Mouse (Mus musculus): ENCODE measurements around the gene Cadm3. TPM values are rescaled to one million over a fixed set of nuclear protein-coding genes. Genes with fewer than 3 reads are reported as not detected.

Cadm3 gene
- total RNA-seq, 1 experiment = 0.85 TPM

DNA sequence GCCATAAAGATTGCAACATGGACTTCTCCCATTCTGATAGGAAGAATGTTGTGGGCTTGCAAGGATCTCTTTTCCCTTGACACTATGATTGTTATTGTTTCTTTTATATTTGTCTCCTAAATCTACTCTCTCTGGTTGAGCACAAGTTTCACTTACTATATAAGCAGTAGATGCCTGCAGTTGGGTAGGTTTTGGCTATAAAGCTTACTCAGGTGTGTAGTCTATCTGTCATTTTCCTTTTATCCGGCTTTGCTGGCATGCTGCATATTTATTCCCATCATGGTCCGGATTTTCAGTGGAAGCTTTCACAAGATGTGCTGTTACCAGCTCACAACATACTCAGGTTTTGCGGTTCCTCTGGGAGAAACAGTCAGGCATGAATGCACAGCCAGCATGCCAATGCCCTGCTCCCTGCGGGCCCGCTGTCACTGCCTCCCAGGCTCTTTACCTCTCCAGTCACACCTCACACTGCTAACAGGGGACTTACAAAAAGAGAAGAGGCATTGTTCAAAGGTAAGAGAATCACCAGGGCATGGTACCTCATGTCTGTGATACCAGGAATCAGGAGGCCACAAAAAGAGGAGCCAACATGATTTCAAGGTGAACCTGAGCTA lies 37.3 kb upstream of the Cadm3 start:
- in situ Hi-C loops (cut with MboI; ENCODE audit: low sequenced_read_pairs in 2 of 2, unreplicated experiment in 2 of 2) = no loop called here
- Histone ChIP-seq H3K36me3 (ENCODE audit: control insufficient read depth, insufficient read depth, low read length, poor library complexity, severe bottlenecking) (no peaks in the 10 kb centered on the region), H3K27ac (ENCODE audit: insufficient read depth, low read depth, low read length, poor library complexity, severe bottlenecking) (no peak overlapping the region), H3K4me3 (ENCODE audit: insufficient read depth in 1 of 2, low read depth in 1 of 2, low read length in 2 of 2, poor library complexity in 1 of 2, severe bottlenecking in 1 of 2) (no peak overlapping the region), H3K4me1 (ENCODE audit: control insufficient read depth in 2 of 2, insufficient read depth in 2 of 2, low read length in 2 of 2, poor library complexity in 1 of 2) (no peaks in the 10 kb centered on the region; a peak in 1 of 4 replicates), H3K9me3 (ENCODE audit: control insufficient read depth, insufficient read depth, low read depth, low read length) (no peaks in the 10 kb centered on the region), H3K9ac (ENCODE audit: insufficient read depth, low read depth, low read length, poor library complexity, severe bottlenecking) (no peak overlapping the region)
- TF ChIP-seq HCFC1 (IDR thresholded peaks at IDR 0.05; ENCODE audit: borderline replicate concordance, insufficient read depth, low read length) = no peak
- no peak for TF ChIP-seq CHD2 (IDR thresholded peaks at IDR 0.05; ENCODE audit: low read depth, low read length)
- TF ChIP-seq ZC3H11A (IDR thresholded peaks at IDR 0.05; ENCODE audit: borderline replicate concordance, low read depth, low read length) = no peak
- no peak for TF ChIP-seq MAFK (IDR thresholded peaks at IDR 0.05; ENCODE audit: insufficient read depth, low read depth, low read length)
- TF ChIP-seq ZNF384 (IDR thresholded peaks at IDR 0.05; ENCODE audit: low read depth, low read length) = no peak
- no peak for DNase-seq (ENCODE audit: low read depth, low spot score)

DNA sequence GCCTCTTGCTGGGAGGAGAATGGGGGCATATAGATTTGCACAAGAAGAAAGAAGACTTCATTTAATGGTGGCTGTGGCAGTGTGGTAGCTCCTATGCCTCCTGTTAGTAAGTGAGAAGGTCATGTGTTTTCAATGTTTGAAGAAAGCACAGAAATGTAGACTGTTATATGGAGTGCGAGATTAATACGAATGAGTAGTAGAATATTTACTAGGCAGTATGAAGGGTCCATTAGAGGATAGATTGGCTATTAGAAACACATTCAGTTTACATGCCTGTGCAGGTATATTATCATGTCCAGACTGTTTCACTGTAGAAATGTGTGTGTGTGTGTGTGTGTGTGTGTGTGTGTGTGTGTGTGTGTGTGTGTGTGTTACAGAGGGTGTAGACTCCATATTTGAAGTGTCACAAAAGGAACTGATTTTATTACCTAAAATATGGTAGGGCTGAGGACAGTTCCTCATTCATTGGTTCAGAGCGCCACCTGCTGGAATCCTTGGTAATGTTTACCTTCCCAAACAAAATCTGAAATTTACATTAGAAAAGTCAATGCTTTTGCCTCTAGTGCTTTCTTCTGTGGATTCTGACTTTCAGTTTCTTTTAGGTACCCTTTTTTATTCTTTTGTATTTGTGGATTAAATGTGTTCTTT lies 31.0 kb upstream of the Cadm3 start:
- H3K36me3 ChIP-seq (ENCODE audit: control insufficient read depth, insufficient read depth, low read length, poor library complexity, severe bottlenecking) = no peaks in the 10 kb centered on the region
- in situ Hi-C loops (cut with MboI; ENCODE audit: low sequenced_read_pairs in 2 of 2, unreplicated experiment in 2 of 2) = loop anchor here (25.0 kb wide), 2 partner anchors 761 to 986 kb away; partner anchors contain the start of gene Dusp23 (in 1 of the 2)
- H3K27ac ChIP-seq (ENCODE audit: insufficient read depth, low read depth, low read length, poor library complexity, severe bottlenecking) = no peak overlapping the region
- no peaks in the 10 kb centered on the region; a peak in 1 of 4 replicates for H3K4me1 ChIP-seq (ENCODE audit: control insufficient read depth in 2 of 2, insufficient read depth in 2 of 2, low read length in 2 of 2, poor library complexity in 1 of 2)
- no peak overlapping the region for H3K9ac ChIP-seq (ENCODE audit: insufficient read depth, low read depth, low read length, poor library complexity, severe bottlenecking)
- no peak overlapping the region for H3K4me3 ChIP-seq (ENCODE audit: insufficient read depth in 1 of 2, low read depth in 1 of 2, low read length in 2 of 2, poor library complexity in 1 of 2, severe bottlenecking in 1 of 2)
- TF ChIP-seq ZC3H11A (IDR thresholded peaks at IDR 0.05; ENCODE audit: borderline replicate concordance, low read depth, low read length) (peak; percentile 49; the same call in 1 of the 2 replicates), CHD2 (IDR thresholded peaks at IDR 0.05; ENCODE audit: low read depth, low read length) (no peak), MAFK (IDR thresholded peaks at IDR 0.05; ENCODE audit: insufficient read depth, low read depth, low read length) (no peak)
- DNase-seq (ENCODE audit: low read depth, low spot score) = peak; percentile 44
- H3K9me3 ChIP-seq (ENCODE audit: control insufficient read depth, insufficient read depth, low read depth, low read length) = no peaks in the 10 kb centered on the region

DNA sequence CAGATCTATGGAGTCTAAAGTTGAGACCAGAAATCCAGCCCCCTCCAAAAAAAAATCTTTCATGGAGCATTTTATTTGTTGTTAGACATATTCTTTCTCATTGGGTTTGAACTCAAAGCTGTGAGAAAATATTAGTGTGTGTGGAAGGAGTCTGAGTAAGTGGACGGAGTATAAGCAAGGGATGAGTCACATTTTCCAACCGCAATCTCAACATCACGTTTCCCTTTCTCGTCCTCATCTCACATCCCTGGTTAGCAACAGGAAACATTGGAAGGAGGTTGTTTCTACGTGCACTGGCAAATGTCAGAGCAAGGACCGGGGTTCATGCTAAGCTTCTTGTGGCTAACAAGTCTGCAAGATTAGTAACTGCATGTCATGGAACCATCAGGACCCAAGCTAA lies 24.3 kb upstream of the Cadm3 start:
- TF ChIP-seq MAFK (IDR thresholded peaks at IDR 0.05; ENCODE audit: insufficient read depth, low read depth, low read length) (no peak), HCFC1 (IDR thresholded peaks at IDR 0.05; ENCODE audit: borderline replicate concordance, insufficient read depth, low read length) (no peak), CHD2 (IDR thresholded peaks at IDR 0.05; ENCODE audit: low read depth, low read length) (no peak), ZNF384 (IDR thresholded peaks at IDR 0.05; ENCODE audit: low read depth, low read length) (no peak), ZC3H11A (IDR thresholded peaks at IDR 0.05; ENCODE audit: borderline replicate concordance, low read depth, low read length) (no peak)
- in situ Hi-C loops (cut with MboI; ENCODE audit: low sequenced_read_pairs in 2 of 2, unreplicated experiment in 2 of 2) = loop anchor here (5.0 to 25.0 kb wide), 3 partner anchors 69 to 979 kb away; partner anchors contain the start of gene Dusp23 (in 1 of the 2)

GRCm38 (mm10) chr1:173389901-173390401 lies 22.5 kb upstream of the Cadm3 start:
- Histone ChIP-seq H3K9ac (ENCODE audit: insufficient read depth, low read depth, low read length, poor library complexity, severe bottlenecking) (no peak overlapping the region), H3K4me3 (ENCODE audit: insufficient read depth in 1 of 2, low read depth in 1 of 2, low read length in 2 of 2, poor library complexity in 1 of 2, severe bottlenecking in 1 of 2) (peak overlapping the region in 1 of 2 experiments; percentile 14; a peak in 1 of 4 replicates), H3K36me3 (ENCODE audit: control insufficient read depth, insufficient read depth, low read length, poor library complexity, severe bottlenecking) (no peaks in the 10 kb centered on the region), H3K27ac (ENCODE audit: insufficient read depth, low read depth, low read length, poor library complexity, severe bottlenecking) (no peak overlapping the region), H3K9me3 (ENCODE audit: control insufficient read depth, insufficient read depth, low read depth, low read length) (no peaks in the 10 kb centered on the region), H3K4me1 (ENCODE audit: control insufficient read depth in 2 of 2, insufficient read depth in 2 of 2, low read length in 2 of 2, poor library complexity in 1 of 2) (peaks cover 0 to 3% of the 10 kb centered on the region in 2 experiments; a peak in 1 of 4 replicates)
- 0 out of 2 replicates have a peak, but pooled peaks have one; percentile 16 for TF ChIP-seq MAFK (IDR thresholded peaks at IDR 0.05; ENCODE audit: insufficient read depth, low read depth, low read length)
- TF ChIP-seq CHD2 (IDR thresholded peaks at IDR 0.05; ENCODE audit: low read depth, low read length) = no peak
- DNase-seq (ENCODE audit: low read depth, low spot score) = peak; percentile 47
- in situ Hi-C loops (cut with MboI; ENCODE audit: low sequenced_read_pairs in 2 of 2, unreplicated experiment in 2 of 2) = loop anchor here (5.0 to 25.0 kb wide), 4 partner anchors 65 to 978 kb away; partner anchors contain the start of gene Dusp23 (in 1 of the 2)

More for the DNA sequence above, 24.3 kb upstream of the Cadm3 start:
- no peak for DNase-seq (ENCODE audit: low read depth, low spot score)
- H3K36me3 ChIP-seq (ENCODE audit: control insufficient read depth, insufficient read depth, low read length, poor library complexity, severe bottlenecking) = no peaks in the 10 kb centered on the region
- peaks cover 0 to 3% of the 10 kb centered on the region in 2 experiments; a peak in 1 of 4 replicates for H3K4me1 ChIP-seq (ENCODE audit: control insufficient read depth in 2 of 2, insufficient read depth in 2 of 2, low read length in 2 of 2, poor library complexity in 1 of 2)
- no peak overlapping the region for H3K27ac ChIP-seq (ENCODE audit: insufficient read depth, low read depth, low read length, poor library complexity, severe bottlenecking)
- H3K4me3 ChIP-seq (ENCODE audit: insufficient read depth in 1 of 2, low read depth in 1 of 2, low read length in 2 of 2, poor library complexity in 1 of 2, severe bottlenecking in 1 of 2) = no peak overlapping the region
- no peak overlapping the region for H3K9ac ChIP-seq (ENCODE audit: insufficient read depth, low read depth, low read length, poor library complexity, severe bottlenecking)
- no peaks in the 10 kb centered on the region for H3K9me3 ChIP-seq (ENCODE audit: control insufficient read depth, insufficient read depth, low read depth, low read length)

Data from ES-E14 (cell line).